Mouse (Mus musculus) erythroblast, adult 5-6 weeks (primary cell): ENCODE measurements around the gene Camk2n1. TPM values are rescaled to one million over a fixed set of nuclear protein-coding genes. Genes with fewer than 3 reads are reported as not detected.

ENCODE experiments used
- ATAC-seq: replicated peaks from 2 replicates; pipeline ENCODE4 v1.8.0; 2016; ENCODE audit warnings: moderate number of reproducible peaks, mild to moderate bottlenecking, moderate TSS enrichment, inconsistent platforms; ENCODE audit not compliant: poor library complexity, low FRiP score, severe bottlenecking
- total RNA-seq, 2 experiments: library from RNA; stranded (forward) in 1 of 2; stranded (reverse) in 1 of 2; fragments of 150-400 nt in 1 of 2; fragments of 200-764, 138-1000 nt in 1 of 2; gene quantifications; 2 replicates each; pipeline versions ENCODE4 v1.2.3 to v1.2.4; 2015 to 2017; ENCODE audit warnings: low replicate concordance in 2 of 2

The Camk2n1 gene
- total RNA-seq, 2 experiments from 2014 or later, result not detected

DNA sequence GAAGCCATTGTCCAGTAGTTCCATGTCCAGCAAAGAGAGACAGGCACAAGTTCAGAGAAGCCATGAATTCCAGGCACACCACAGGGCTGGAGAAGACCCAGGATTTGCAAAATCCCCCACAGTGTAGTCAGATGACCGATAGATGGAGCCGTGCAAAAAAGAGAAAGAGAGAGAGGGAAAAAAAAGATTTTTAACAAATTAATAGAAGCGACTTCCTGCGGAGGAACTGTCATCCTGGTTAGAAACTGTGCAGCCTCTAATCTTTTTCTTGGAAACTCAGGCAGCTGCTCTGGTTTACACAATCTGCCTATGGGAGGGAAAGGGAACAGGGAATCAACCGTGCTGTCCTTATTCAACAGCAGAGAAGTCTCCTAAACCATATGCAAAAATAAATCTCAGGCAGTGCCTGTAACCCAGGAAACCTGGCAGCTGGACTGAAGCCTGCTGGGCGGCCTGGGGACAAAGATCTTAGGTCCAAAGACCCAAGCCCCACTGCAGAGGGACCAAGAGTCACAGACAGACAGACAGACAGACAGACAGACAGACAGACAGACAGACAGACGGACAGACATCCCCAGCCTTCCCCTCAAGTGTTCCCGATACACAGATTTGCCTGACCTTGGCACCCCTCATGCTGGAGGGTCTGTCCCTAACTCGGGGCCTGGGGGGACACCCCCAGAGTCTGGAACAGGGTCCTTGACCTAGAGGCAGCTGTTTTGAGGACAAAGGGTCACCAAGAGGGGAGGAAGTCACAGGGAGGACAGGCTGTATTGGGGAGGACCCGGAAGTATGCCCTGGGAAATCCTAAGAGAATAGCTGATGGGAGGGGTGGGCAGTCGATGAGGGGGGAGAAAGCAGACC is 9.1 kb downstream of the Camk2n1 start:
- ATAC-seq, result no peak

DNA sequence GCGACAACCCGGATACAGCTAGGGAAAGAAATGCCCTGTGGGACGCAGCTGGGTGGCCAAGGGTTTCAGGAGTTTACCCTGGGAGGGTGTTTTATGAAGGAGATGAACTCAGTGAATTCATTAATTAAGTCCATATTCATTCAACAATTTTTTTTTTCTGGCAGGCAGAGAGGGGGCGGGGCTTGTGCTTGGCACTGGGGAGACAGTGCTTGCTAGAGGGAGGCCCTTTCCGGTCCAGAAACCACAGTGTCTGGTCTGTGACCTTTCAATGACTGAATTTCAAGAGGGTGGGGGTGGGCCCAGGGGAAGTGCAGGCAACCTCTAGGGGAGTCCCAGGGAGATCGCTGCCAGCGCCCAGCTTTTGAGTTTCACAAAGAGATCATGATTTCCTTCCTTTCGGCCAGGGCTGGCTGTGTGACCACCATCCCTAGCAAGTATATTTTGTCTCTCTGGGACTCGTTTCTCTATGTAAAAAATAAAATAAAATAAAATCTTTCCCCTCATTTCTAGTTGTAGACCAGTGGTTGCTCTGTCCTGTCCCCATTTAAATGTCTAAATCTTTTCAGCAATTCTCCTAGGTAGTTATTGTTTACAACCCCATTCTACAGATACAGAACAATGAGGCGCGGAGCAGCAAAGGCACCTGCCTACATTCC is 9.8 kb downstream of the Camk2n1 start:
- no peak for ATAC-seq

GRCm38 (mm10) chr4:138464667-138465353 is 10.7 kb downstream of the Camk2n1 start:
- no peak for ATAC-seq

GRCm38 (mm10) chr4:138465446-138465845 is 11.3 kb downstream of the Camk2n1 start:
- no peak for ATAC-seq

DNA sequence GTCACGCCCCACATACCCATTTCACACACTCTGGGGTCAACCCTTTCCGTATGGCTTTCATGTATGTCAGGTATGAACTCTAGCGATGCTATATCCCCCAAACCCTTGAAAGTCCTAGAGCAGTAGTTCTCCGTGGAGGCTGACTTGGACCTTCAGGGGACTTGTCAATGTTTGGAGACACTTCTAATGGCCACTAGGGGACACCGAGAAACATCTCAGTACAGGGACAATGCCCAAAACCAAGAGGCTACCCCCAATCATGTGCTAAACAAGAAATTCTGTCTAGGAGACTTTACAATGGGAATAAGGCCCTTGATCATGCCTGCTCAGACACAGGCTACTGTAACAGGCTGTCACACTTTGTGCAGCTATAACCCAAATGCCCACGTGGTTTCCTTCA is 12.6 kb downstream of the Camk2n1 start:
- ATAC-seq, result no peak

DNA sequence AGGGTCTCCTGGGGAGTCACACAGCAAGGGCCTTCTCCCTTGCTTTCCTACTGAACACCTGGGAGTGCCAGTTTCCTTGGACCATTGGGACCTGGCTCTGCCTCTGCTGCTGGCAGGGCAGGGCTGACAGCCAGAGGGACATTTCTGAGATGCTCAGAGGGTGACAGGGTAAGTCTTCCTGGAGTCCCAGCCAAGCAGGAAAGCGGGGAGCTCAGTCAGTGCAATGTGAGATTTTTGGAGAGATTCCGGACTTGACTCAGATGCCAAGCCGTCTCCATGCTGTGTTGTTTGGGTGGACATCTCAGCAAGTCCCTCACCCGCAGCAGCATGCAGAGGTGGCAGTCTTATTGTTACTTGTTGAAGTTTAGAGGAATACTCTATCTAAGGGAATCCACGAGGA is 13.3 kb downstream of the Camk2n1 start:
- ATAC-seq, result no peak

DNA sequence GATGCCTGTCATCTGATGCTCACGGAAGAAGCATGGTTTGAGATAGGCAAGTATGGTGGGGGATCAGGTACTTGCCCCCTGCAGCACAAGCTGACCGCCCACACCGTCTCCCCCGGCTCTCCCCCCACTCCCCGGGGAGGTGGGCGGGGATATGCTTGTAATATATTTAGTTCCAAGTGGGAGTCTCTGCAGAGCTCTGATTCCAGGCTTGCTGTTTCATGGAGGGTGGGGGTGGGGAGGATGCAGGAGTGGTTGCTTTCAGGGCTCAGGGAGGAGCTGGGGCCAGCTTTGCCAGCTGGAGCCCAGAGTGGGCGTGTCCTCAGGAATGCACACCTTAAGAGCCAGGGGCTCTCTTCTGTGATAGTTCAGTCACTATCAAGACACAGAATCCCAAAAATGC is 15.0 kb downstream of the Camk2n1 start:
- ATAC-seq, result no peak

DNA sequence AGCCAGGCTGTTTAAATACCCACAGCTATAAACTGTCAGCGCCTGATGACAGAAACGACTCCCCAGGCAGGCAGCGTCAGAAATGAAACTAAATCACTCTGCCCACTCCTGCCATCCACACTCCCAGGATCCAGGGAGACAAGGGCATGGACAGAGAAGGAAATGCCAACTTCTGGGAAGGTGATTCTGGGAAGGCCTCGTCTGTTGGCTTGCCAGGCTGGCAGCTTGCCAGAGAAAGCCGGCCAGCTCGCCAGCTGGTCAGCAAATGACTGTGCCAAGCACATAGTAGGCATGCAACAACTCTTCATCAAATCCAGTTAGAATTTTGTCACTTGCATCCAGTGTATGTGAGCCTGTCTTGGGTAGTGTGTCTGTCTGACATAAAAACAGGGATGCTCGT is 17.1 kb downstream of the Camk2n1 start:
- ATAC-seq, result no peak

- ATAC-seq, result no peak
These were observed 25.5 kb downstream of the Camk2n1 start for GRCm38 (mm10) chr4:138479595-138479994.

- no peak for ATAC-seq
These were observed 26.8 kb downstream of the Camk2n1 start for GRCm38 (mm10) chr4:138480962-138481361.

DNA sequence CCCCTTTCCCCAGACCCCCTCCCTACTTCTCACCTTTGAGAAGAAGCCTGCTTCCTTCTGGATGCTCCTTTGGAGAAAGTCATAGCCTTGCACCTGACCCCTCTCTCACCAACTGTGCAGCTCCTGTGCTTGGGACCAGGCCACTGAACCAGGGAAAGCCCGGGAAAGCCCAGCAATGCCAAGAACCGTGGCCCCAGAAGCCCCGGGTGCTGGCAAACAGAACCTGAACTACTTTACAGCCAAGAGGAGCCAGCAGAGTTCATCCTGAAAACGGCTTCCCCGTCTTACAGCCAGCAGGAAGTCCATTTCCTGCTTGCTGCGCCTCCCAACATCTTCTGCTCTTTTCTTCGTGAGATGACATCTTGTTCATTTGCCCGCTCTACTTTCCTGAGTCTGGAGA is 28.6 kb downstream of the Camk2n1 start:
- no peak for ATAC-seq

- ATAC-seq, result no peak
These were observed 34.1 kb downstream of the Camk2n1 start for GRCm38 (mm10) chr4:138488241-138488640.

DNA sequence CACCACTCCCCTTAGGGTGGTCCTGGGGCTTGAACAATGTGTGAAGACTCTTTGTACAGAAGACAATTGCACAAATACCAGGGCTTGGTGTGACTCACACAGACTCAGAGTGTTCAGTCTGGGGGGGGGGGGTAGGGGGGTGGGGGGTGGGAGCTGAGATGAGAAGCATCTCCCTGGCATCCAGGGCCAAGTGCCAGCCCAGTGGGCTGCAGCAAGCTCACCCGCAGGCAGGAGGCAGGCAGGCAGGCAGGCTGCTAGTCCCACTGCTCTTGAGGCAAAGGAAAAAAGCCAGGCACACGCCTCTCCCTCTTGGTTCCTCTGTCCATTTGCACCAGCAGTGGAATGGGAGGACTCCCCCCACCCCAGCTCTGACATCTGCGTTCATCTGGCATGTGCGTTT is 37.0 kb downstream of the Camk2n1 start:
- no peak for ATAC-seq

DNA sequence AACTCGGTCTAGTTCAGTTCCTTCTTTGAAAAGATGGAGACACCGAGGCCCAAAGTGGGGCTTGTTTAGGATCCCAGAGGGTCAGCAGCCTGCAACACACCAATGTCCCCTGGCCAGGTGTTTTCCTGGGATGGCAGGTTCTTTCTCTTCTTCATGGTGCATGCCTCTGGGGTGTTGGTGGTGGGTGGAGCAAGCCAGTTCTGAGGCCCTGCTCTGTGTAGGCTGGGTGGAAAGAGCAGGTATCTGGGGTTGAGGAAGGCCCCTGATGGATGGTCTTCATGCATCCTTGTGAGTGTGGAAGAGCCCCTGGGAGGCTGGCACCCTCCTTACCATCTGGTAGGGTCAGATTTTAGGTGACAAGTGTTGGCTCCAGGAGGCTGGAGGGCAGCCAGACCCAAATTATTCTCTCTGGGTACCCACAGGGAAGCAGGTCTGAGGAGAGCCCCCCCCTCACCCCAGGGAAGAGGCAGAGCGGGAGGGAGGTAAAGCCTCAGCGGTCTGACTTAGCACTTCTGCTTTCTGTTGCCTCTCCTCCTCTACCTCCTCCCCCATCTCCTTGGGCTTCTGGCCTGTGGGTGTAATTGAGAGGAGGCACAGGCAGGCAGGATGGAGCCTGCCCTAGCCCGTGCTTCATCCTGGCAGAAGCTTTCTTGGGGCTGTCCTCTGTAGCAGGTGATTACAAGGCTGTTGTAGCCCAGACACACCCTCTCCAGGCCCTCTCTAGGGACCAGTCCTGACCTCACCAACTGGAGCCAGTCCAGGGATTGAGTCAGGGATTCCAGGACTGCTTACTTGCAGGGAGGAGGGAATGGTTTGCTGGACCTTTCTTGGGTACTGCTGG is 39.3 kb downstream of the Camk2n1 start:
- ATAC-seq, result no peak

DNA sequence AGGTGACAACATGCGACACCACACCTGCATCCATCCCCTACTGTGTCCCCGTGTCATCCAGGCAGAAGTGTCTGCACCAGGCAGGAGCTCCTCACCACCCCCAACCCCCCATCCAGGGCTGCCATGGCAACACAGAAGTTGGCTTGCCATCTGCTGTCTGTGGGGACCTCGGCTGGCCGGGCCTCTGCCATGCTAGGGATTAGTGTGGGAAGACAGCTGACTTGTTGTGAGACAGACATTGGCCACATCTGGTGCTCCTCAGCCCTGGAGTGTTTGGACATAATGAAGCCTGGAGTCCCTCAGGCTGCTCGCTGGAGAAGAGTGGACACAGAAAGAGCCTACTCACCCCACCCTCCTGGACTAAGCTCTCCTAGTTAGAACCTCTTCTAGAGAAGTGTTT is 40.8 kb downstream of the Camk2n1 start:
- no peak for ATAC-seq

DNA sequence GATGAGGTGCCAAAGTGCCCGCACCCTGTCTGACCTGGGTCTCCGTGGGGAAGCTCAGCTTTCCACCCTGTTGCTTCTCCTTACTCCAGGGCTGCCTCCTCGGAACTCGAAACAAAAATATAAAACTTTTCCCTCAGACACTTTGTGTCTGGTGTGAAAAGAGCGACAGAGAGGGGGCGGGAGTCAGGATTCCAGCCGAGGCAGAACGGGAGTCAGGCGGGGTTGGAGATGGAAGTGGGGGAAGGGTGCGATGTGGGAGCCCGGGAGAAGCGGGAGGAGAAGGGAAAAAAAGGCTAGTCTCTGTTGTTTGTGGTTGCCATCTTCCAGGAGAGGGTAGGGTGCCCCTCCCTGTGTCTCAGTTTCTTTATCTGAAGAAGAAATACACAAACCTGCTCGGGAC is 41.7 kb downstream of the Camk2n1 start:
- no peak for ATAC-seq

- ATAC-seq, result no peak
These were observed 42.8 kb downstream of the Camk2n1 start for GRCm38 (mm10) chr4:138496746-138497520.

GRCm38 (mm10) chr4:138499856-138500645 is 45.9 kb downstream of the Camk2n1 start:
- no peak for ATAC-seq
